Mouse (Mus musculus) brain, embryonic 18.5 days (tissue): ENCODE measurements at regions not wholly inside any gene's neighbourhood (a gene's known extent, or its start where the extent isn't known, plus 50 kb on each side); places are given as distances from the start of the nearest gene placed in this dataset.

Experiments used
- DNase-seq: peaks from one replicate; pipeline ENCODE4 v3.0.0-alpha.2; 2012; ENCODE audit warnings: low read depth, low spot score

DNA sequence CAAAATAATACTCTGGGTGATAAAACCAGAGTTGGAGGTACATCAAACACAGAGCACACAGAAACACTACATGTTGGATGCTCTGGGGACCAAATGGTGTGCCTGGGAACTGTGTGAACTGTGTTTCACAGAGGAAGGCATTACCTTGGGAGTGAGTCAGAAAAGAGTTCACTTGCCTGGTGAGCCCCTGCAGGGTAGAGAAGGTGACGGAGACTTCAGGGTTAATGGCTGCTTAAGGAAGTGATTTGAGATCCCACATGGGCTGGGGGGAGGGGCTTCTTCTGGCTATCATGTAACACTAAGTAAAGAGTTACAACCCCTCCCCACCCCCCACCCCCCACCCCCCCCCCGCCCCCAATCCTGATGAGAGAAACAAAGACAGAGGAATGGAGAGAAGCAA, 164.6 kb downstream of the Gm45692 start:
- DNase-seq: no peak

DNA sequence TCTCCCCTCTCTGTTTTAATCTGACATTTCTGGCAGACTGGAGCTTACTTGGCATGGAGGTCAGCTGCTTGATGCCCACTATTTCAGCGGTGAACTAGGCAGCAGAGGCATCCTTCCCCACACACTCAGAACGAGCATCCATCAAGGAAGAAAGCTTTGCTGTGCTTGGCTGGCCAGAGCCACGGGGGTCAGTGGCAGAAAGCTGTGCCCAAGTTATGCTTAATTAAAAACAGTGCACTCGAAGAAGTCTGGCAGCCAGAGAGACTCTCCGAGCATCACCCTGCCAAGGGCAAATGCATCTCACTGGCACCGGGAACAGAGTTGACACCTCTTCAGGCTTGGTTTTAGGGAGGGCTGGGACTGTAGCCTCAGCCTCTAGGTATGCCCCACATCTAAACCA, 168.3 kb downstream of the Gm45692 start:
- DNase-seq: no peak

GRCm38 (mm10) chr8:26288163-26288562, 168.8 kb downstream of the Gm45692 start:
- DNase-seq: no peak

GRCm38 (mm10) chr8:26298066-26298804, 178.9 kb downstream of the Gm45692 start:
- DNase-seq: no peak

DNA sequence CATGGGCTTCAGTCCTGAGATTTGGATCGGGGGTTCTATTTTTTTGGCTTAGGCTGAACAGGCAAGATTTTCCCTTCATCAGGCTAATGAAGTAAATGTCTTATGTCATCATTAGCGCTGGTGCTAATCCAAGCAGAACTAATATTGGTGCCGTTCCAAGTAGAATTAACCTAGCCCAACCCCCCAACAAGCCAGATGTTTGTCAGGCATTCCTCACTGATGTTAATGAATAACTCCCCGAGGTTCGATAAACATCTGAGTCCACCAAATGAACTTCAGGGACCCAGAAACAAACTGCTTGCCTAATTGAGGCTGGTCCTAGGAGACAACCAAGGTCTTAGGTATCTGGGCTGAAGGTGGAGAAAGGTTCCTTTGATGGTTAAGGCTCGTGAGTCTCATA, 180.9 kb downstream of the Gm45692 start:
- DNase-seq: no peak

DNA sequence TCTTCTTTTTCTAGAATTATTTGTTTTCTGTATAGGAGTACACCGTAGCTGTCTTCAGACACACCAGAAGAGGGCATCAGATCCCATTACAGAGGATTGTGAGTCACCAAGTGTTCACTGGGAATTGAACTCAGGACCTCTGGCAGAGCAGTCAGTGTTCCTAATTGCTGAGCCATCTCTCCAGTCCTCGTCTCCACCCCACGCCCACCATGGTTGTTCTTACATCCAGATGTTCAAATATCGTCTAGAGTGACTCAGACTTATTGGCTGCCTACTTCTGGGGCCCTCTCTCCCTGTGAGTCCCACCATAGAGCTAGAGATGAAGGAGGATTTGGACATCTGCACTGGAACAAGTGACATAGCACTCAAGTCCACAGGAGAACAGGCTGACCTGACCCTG, 182.6 kb downstream of the Gm45692 start:
- no peak for DNase-seq

DNA sequence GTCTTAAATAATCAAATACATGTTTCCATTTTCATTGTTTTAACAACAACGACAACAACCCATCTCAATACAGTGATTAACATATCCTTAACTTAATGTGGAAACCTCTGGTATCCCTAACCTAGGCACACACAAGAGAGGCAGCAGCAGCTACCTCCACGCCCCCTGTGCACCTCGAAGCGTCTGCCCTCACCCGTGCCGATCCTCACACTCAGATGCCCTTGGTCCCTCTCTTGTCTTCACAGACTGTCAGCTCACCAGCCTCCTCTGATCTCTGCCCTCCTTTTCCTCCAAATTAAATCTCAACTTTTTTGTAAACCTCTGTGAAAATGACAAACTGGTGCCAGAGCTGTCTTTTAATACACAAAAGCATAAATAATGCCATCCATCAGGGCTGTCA, 185.2 kb downstream of the Gm45692 start:
- no peak for DNase-seq

DNA sequence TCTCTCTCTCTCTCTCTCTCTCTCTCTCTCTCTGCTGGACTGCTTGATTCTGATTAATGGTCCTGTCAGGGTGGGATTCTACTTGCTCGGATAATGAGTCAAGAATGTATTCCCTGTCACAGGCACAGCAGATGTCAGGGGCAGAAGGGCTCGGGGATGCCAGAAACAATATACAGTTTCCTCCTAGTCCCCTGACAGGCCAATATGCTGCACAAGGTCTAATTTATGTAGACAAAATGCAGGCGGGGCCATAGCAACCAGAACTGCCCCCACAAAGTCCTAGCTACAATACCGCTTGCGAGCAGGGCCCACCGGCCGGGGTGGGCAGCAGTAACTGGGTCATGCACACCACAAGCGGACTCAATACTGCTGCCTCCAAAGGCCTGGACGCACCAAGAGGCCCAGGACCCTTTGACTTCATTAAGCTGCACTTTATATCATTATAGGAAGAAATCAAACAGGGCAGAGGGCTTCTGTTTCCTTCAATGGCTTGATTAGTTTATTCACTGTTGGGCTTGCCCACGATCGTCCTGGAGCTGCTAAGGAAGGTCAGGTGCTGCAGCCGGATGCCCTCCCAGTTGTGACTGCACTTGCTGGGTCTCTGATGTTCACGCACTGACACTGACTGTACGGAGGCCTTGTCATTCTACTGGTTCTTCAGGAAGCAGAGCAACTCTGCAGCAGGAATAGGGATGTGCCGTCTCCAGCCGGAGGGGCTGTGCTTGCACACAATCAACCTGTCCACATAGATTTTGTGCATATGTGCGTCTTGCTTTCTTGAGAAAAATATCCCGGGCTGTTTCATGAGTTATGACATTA, 185.9 kb downstream of the Gm45692 start:
- DNase-seq: no peak

DNA sequence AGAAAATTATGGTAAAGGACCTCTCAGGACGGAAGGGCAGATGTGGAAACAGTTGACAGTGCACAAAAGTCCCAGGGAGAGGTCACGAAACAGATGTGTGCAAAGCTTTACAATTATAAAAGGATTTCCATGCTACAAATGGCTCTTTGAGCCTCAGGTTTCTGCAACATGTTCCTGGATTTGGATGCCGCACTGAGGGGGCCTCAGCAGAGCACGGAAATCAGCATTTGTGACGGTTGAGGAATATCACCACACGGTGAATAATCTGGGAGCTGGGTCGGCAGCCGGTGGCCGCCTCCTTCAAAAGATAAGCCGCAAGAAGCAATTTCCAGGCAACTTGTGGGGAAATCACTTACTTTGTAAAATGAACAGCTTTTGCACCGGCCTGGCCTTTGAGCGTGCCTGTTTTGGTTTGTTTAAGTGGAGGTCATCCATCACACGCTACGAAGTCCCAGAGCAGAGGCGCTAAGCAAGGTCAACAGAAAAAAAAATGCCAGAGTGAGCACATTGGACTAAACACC, 188.8 kb downstream of the Gm45692 start:
- no peak for DNase-seq

GRCm38 (mm10) chr8:26309764-26310163, 190.4 kb downstream of the Gm45692 start:
- no peak for DNase-seq

- DNase-seq: no peak
Observed at GRCm38 (mm10) chr8:26323606-26324350, 204.4 kb downstream of the Gm45692 start.

- no peak for DNase-seq
Observed at GRCm38 (mm10) chr8:26324606-26325005, 205.3 kb downstream of the Gm45692 start.

DNA sequence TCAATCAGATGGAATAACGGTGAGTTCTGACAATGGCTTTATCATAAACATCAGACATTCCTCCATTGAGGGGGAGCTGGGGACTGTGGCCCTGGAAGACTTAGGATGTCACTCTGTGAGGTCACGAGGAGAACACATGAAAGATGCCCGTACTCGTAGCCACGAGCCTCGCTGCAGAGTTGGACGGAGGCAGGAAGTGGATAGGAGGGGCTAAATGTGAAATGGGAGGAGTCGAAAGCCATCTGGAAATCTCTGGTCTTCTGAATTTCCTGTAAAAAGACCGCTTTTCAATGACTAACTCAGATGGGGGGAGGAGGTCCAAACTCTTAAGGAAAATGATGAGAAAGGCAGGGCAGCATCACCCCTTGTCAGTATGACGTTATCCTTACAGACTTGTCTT, 210.5 kb downstream of the Gm45692 start:
- DNase-seq: no peak

- no peak for DNase-seq
Observed at GRCm38 (mm10) chr8:26336906-26337650, 217.7 kb downstream of the Gm45692 start.

DNA sequence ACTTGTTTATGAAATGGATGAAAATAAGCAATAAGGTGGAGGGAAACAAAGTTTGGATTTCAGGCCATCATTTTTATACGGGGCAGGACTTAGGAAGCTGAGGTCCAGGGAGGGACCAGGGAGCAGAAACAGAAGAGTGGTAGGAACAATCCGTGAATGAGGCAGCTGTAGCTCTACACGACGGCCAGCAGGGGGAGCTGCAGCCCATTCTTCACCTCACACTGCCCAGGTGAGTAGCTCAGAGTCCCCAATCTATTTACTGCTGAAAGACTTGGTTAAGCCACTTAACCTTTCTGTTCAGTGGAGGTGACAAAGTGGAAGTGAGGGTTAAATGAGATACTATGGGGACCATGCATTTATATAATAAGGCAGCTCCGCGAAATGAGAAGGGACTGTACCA, 225.7 kb downstream of the Gm45692 start:
- no peak for DNase-seq

GRCm38 (mm10) chr8:26349231-26349630, 229.9 kb downstream of the Gm45692 start:
- no peak for DNase-seq

- no peak for DNase-seq
Observed at GRCm38 (mm10) chr8:26349854-26350253, 230.5 kb downstream of the Gm45692 start.

DNA sequence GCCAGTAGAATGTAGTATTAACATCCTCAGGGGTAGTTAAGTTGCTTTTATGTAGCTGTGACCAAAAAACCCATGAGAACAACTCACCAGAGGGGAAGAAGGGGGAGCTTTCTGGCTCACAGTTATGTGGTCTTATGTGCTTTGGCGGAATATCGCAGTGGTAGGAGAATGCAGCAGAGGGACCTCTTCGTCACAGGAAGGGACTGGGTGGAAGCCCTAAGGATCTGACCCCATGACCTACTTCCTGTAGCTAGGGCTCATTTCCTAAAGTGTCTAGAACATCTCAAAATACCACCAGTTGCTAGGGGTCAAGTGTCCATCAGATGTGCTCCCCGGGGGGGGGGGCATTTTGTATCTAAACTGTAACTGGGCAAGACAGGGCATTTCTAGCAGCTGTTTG, 231.3 kb downstream of the Gm45692 start:
- DNase-seq: no peak

DNA sequence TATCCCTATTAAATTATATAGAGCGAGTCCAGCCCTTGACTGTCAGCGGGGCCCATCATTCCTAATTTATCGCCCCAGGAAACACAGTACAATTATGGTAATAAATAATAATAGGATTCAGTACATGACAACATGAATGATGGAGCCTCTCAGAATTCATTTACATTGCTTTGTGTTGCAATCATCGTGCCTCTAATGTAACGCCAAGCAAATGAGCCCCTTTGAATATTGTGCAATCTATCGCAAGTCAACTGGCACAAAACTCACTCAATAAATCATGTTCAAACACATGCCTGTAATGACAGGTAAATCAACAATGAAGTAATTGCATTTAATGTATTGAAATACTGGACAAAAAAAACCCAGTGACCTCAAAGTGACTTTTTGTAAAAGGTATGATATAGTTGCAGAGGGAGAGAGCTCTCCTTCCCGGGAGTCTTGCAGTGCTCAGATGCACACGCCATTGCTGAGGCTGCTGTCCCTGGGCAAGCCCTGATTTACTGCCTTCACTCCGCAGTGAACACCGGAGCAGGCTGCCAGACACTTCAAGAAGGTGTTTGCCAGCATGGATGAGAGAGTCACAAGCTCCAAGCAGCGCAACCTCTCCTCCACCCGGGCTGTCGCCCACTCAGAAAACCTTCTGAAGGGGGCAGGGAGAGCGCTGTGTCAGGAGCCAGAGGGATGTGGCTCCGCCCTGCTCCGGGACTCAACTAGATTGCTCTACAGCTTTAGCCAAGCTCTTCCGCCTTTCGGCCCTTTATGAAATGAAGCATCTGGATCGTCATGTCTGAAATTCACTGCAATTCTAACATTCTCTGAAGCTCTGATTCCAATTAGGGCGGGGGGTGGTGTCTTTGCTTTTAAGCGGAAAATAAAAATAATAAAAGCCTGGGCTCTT, 232.6 kb downstream of the Gm45692 start:
- DNase-seq: no peak

DNA sequence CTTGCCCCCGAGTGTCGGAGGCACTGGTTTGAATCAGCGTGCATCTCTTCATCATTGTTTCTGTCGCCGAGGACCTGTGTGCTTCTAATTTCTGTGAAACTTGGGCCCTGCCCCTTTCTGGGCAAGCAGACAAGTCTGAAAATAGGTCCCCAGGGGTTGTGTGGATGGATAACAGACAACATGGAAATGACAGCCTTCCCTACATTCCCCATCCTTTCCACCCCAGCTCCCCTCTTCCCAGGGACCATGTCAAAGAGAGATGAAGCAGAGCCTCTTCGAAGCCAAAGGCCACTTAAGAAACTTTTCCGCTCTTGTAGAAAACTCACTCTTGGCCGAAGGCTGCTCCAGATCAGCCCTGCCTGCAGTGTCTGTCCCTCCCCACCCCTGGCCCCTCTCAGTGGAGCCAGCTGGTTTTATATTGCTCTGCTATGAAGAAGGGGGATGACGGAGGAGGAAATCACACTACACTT, 233.2 kb downstream of the Gm45692 start:
- DNase-seq: no peak
